Mouse (Mus musculus): Measurements from ENCODE around the gene Ifi213. TPM values are rescaled to one million over a fixed set of nuclear protein-coding genes. Genes with fewer than 3 reads are reported as not detected.
"Not testable (repeated sequence)": the region's sequence is repeated elsewhere in the genome, so short reads cannot be mapped to it uniquely, and the experiment has no call there.

Gene Ifi213
- not detected in 2 replicates for polyA plus RNA-seq (2014; fragmentation: Nextera tagmentation; extraction: Ambion mirVana)

DNA sequence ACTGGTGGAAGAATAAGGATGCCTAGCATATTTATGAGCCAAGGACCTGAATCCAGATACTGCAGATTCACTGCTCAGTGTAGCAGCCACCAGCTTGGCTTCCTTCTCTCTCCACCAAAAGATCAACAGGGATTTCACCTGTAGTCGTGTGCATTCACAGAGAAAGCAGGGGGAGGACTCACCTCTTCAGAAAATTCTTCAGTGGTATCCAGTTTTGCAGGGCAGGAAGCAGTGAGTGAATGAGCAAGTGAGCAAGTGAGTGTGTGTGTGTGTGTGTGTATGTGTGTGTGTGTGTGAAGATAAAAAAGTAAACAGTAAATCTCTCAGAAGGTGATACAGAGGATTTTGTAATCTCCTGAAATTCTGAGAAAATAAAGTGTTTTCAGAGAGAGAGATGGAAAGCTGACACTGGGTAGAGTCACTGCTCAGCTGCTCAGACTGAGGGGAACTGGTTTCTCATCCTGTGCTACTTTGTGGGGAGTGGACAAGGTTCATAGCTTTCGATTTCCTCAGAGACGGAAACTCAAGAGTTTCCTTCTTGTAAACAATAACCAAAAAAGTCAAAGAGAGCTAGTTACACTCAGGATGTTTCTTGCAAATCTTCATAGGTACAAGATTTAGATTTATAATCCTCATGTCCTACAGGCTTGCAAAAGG is at the start of gene Ifi213:
Ifi213 (minus strand) TSS at position 437 of the 657 bp plus-strand sequence.
- not testable (repeated sequence) for H3K36me3 ChIP-seq (ENCODE audit: control insufficient read depth, insufficient read depth, low read length); H3K27ac ChIP-seq (ENCODE audit: low read depth, low read length); H3K9ac ChIP-seq (ENCODE audit: low read length); H3K9me3 ChIP-seq (ENCODE audit: control insufficient read depth, low read length); H3K4me3 ChIP-seq (ENCODE audit: low read depth, low read length); H3K4me2 ChIP-seq (ENCODE audit: low read depth); H3K27me3 ChIP-seq (ENCODE audit: control insufficient read depth, insufficient read depth, low read length); DNase-seq (ENCODE audit: low spot score); H3K4me1 ChIP-seq (ENCODE audit: control insufficient read depth, insufficient read depth, low read length); ATAC-seq (ENCODE audit: insufficient read depth, low FRiP score, low TSS enrichment)
- WGBS: 80% methylated on average over 3 of the region's 3 CpGs

DNA sequence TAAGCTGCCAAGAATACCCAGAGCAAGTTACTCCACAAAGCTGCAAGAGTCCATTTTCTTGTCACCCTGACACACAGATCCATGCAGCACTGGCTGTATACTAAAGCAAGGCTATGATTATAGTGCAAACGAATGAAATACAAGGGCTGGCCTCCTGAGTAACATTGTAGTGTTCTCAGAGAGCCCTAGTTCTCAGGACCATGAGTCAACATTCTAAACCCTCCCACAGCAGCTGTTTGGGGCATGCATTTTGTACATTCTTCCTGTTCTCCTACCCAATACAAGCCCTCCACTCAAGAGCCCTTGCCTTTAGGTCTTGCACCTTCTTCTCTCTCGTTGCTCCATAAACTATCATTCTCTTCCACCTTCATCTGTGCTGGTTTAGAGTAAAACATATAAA is 46.3 kb upstream of the Ifi213 start:
- no peak overlapping the region for H3K9ac ChIP-seq (ENCODE audit: low read length)
- H3K9me3 ChIP-seq (ENCODE audit: control insufficient read depth, low read length): no peaks in the 10 kb centered on the region
- H3K4me1 ChIP-seq (ENCODE audit: control insufficient read depth, insufficient read depth, low read length): no peaks in the 10 kb centered on the region
- 80% methylated on average over 2 of the region's 2 CpGs for WGBS
- DNase-seq (ENCODE audit: low spot score): no peak
- no peaks in the 10 kb centered on the region for H3K36me3 ChIP-seq (ENCODE audit: control insufficient read depth, insufficient read depth, low read length)
- no peak overlapping the region for H3K4me3 ChIP-seq (ENCODE audit: low read depth, low read length)
- H3K27ac ChIP-seq (ENCODE audit: low read depth, low read length): no peak overlapping the region
- no peak for ATAC-seq (ENCODE audit: insufficient read depth, low FRiP score, low TSS enrichment)
- no peak overlapping the region for H3K4me2 ChIP-seq (ENCODE audit: low read depth)
- no peaks in the 10 kb centered on the region for H3K27me3 ChIP-seq (ENCODE audit: control insufficient read depth, insufficient read depth, low read length)

DNA sequence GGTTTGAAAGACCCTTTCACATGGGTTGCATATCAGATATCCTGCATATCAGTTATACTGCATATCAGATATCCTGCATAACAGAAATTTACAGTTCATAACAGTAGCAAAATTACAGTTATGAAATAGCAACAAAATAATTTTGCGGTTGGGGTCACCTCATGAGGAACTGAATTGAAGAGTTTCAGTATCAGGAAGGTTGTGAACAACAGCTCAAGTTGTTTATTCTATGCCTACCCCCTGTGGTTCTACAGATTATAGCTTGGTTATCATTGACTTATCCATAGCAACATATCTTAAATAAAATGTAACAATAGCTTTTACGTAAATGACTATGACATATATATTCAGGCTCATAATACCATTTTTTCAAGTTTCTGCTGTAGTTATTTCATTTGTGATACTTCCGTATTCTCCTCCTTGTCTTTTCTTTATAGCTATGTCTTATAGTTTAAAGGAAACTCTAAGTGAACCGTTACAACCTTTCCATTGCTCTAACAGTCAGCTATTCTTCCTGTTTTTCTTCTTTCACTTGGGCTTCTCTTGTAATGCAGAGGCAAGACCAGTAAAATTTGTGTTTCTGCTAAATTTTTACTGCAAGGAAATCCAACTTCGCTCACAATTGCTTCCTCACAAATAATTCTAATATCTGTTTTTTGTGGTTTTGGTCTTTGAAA is 35.0 kb upstream of the Ifi213 start:
- Histone ChIP-seq H3K27me3 (ENCODE audit: control insufficient read depth, insufficient read depth, low read length) (no peaks in the 10 kb centered on the region), H3K27ac (ENCODE audit: low read depth, low read length) (no peak overlapping the region), H3K4me2 (ENCODE audit: low read depth) (no peak overlapping the region), H3K9ac (ENCODE audit: low read length) (no peak overlapping the region), H3K4me1 (ENCODE audit: control insufficient read depth, insufficient read depth, low read length) (no peaks in the 10 kb centered on the region), H3K4me3 (ENCODE audit: low read depth, low read length) (no peak overlapping the region), H3K9me3 (ENCODE audit: control insufficient read depth, low read length) (no peaks in the 10 kb centered on the region), H3K36me3 (ENCODE audit: control insufficient read depth, insufficient read depth, low read length) (no peaks in the 10 kb centered on the region)
- DNase-seq (ENCODE audit: low spot score) (no peak), ATAC-seq (ENCODE audit: insufficient read depth, low FRiP score, low TSS enrichment) (no peak)
- WGBS: 90% methylated on average over 5 of the region's 5 CpGs

DNA sequence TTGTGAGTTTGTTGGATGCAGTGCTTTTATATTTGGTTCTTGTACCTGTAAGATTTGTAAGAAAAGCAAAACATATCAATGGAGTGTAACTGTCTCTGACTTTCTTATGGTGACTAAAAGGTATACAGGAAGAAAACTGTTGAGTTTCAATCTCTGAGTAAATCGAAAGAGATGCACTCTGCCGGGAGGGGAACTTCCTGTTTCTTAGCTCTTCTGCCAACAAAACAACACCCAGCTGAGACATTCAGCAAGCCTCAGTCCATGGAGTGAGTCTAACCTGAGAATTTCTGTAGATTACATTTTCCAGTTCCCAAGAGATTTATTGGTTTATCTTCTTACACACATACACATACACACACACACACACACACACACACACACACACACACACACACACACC is 31.5 kb upstream of the Ifi213 start, which contains the start of gene Ifi209:
Ifi209 (plus strand) TSS at position 296 of the 400 bp plus-strand sequence.
- not testable (repeated sequence) for DNase-seq (ENCODE audit: low spot score); H3K4me1 ChIP-seq (ENCODE audit: control insufficient read depth, insufficient read depth, low read length); H3K27ac ChIP-seq (ENCODE audit: low read depth, low read length); H3K9ac ChIP-seq (ENCODE audit: low read length); ATAC-seq (ENCODE audit: insufficient read depth, low FRiP score, low TSS enrichment); H3K27me3 ChIP-seq (ENCODE audit: control insufficient read depth, insufficient read depth, low read length); H3K4me2 ChIP-seq (ENCODE audit: low read depth); H3K36me3 ChIP-seq (ENCODE audit: control insufficient read depth, insufficient read depth, low read length); H3K4me3 ChIP-seq (ENCODE audit: low read depth, low read length); H3K9me3 ChIP-seq (ENCODE audit: control insufficient read depth, low read length)
- 86% methylated on average over 2 of the region's 2 CpGs for WGBS

DNA sequence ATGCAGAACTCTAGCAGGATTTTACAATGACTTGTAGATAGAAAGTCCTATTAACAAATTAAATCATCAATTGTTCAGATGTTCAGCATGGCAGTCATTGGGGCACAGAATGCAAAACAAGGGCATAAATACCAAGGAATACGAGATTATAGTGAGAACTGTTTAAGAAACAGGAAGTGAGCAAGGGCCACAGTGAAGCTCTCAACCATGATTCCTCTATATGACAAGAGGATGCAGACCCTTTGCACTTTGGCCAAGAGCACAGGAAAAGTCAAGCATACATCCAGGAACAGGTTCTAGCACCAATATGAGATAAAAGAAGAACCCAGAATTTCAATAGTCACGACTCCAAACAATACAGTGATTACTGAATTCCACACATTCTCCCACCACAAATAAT is 27.6 kb upstream of the Ifi213 start:
- WGBS: 84% methylated on average over 2 of the region's 2 CpGs
- Histone ChIP-seq H3K9me3 (ENCODE audit: control insufficient read depth, low read length) (no peaks in the 10 kb centered on the region), H3K36me3 (ENCODE audit: control insufficient read depth, insufficient read depth, low read length) (no peaks in the 10 kb centered on the region), H3K27ac (ENCODE audit: low read depth, low read length) (no peak overlapping the region), H3K4me2 (ENCODE audit: low read depth) (no peak overlapping the region), H3K27me3 (ENCODE audit: control insufficient read depth, insufficient read depth, low read length) (no peaks in the 10 kb centered on the region), H3K4me1 (ENCODE audit: control insufficient read depth, insufficient read depth, low read length) (no peaks in the 10 kb centered on the region), H3K9ac (ENCODE audit: low read length) (no peak overlapping the region), H3K4me3 (ENCODE audit: low read depth, low read length) (no peak overlapping the region)
- ATAC-seq (ENCODE audit: insufficient read depth, low FRiP score, low TSS enrichment) (no peak), DNase-seq (ENCODE audit: low spot score) (no peak)

DNA sequence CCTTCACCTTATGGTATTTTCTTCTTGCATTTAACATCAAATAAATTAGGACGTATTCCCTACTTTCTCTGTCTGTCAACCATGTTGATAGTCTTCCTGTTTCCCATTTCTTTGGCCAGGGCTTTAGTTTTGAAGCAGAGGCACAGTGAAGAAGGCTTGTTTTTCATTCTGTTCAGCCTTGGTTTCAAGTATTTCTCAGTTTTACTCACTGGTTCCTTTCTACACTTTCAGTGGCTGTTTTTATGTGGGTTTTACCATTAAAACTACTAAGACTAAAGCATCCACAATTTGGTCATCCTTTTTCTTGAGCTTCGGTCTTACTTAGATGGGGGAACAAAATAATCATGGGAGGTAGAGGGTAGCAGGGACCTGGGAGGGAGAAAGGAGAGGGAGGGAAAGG is 25.0 kb upstream of the Ifi213 start:
- Histone ChIP-seq H3K9me3 (ENCODE audit: control insufficient read depth, low read length) (no peaks in the 10 kb centered on the region), H3K27me3 (ENCODE audit: control insufficient read depth, insufficient read depth, low read length) (no peaks in the 10 kb centered on the region), H3K4me2 (ENCODE audit: low read depth) (no peak overlapping the region), H3K36me3 (ENCODE audit: control insufficient read depth, insufficient read depth, low read length) (no peaks in the 10 kb centered on the region), H3K27ac (ENCODE audit: low read depth, low read length) (no peak overlapping the region), H3K4me3 (ENCODE audit: low read depth, low read length) (no peak overlapping the region), H3K4me1 (ENCODE audit: control insufficient read depth, insufficient read depth, low read length) (no peaks in the 10 kb centered on the region), H3K9ac (ENCODE audit: low read length) (no peak overlapping the region)
- DNase-seq (ENCODE audit: low spot score): no peak
- WGBS: 87% methylated on average over 2 of the region's 2 CpGs
- no peak for ATAC-seq (ENCODE audit: insufficient read depth, low FRiP score, low TSS enrichment)

DNA sequence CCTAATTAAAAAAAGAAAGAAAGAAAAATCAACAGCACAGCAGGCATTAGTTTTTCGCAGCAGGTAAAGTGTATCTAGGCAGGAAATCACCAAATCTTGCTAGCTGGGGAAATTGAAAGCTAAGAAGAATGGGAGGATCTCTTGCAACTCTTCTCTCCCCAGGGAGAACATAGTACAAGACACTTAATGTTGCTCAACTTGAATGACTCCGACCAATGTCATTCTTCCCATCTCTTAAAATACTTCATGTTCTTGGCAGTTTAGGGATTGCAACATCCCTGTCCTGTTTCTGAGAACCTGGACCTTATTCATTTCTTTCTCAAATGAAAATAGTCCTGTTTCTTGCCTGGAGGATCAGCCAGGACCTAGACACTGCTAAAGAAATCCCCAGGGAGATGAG is 23.1 kb upstream of the Ifi213 start:
- not testable (repeated sequence) for H3K27me3 ChIP-seq (ENCODE audit: control insufficient read depth, insufficient read depth, low read length); ATAC-seq (ENCODE audit: insufficient read depth, low FRiP score, low TSS enrichment); H3K4me3 ChIP-seq (ENCODE audit: low read depth, low read length); H3K27ac ChIP-seq (ENCODE audit: low read depth, low read length); H3K9ac ChIP-seq (ENCODE audit: low read length); H3K4me1 ChIP-seq (ENCODE audit: control insufficient read depth, insufficient read depth, low read length); H3K36me3 ChIP-seq (ENCODE audit: control insufficient read depth, insufficient read depth, low read length); DNase-seq (ENCODE audit: low spot score); H3K9me3 ChIP-seq (ENCODE audit: control insufficient read depth, low read length); H3K4me2 ChIP-seq (ENCODE audit: low read depth)
- 89% methylated on average over 2 of the region's 2 CpGs for WGBS

DNA sequence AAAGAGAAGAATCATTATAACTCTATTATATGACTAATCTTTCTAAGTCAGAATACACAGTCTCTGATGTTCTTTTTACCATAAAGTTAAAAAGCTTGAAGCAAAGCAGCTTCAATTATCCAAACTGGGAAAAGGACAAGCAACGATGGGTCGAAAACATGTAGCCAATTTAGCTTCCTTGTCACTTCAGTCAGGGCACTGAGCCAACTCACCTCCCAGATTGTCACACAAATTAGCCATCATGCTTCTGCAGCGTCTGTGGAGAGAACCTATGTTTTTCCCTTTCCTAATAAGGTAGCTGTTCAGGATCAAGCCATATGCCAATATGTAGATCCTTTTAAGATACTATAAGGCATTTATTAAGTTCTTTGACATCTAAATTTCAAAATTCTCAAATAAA is 11.2 kb upstream of the Ifi213 start:
- not testable (repeated sequence) for DNase-seq (ENCODE audit: low spot score); H3K36me3 ChIP-seq (ENCODE audit: control insufficient read depth, insufficient read depth, low read length); ATAC-seq (ENCODE audit: insufficient read depth, low FRiP score, low TSS enrichment); H3K27me3 ChIP-seq (ENCODE audit: control insufficient read depth, insufficient read depth, low read length); H3K4me2 ChIP-seq (ENCODE audit: low read depth); H3K4me3 ChIP-seq (ENCODE audit: low read depth, low read length); H3K4me1 ChIP-seq (ENCODE audit: control insufficient read depth, insufficient read depth, low read length); H3K27ac ChIP-seq (ENCODE audit: low read depth, low read length); H3K9me3 ChIP-seq (ENCODE audit: control insufficient read depth, low read length); H3K9ac ChIP-seq (ENCODE audit: low read length)
- WGBS: 88% methylated on average over 3 of the region's 3 CpGs

DNA sequence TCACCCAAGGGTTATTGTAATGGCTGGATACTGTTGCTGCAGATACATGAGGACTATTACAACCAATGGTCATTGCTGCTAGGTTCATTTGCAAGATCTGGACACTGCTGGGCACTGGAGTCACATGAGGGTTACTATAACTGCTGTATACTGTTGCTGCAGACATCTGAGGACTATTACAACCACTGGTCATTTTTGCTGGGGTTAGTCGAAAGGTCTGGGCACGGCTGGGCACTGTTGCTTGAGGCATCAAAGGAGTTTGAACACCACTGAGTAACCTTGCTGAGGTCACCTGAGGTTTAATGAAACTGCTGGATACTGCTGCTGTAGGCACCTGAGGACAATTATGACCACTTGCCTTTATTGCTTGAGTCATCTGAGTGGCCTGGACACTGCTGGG is 9.4 kb downstream of the Ifi213 start:
- H3K36me3 ChIP-seq (ENCODE audit: control insufficient read depth, insufficient read depth, low read length); H3K27ac ChIP-seq (ENCODE audit: low read depth, low read length); H3K27me3 ChIP-seq (ENCODE audit: control insufficient read depth, insufficient read depth, low read length); H3K4me3 ChIP-seq (ENCODE audit: low read depth, low read length); H3K9ac ChIP-seq (ENCODE audit: low read length); H3K4me1 ChIP-seq (ENCODE audit: control insufficient read depth, insufficient read depth, low read length); DNase-seq (ENCODE audit: low spot score); H3K4me2 ChIP-seq (ENCODE audit: low read depth); ATAC-seq (ENCODE audit: insufficient read depth, low FRiP score, low TSS enrichment); H3K9me3 ChIP-seq (ENCODE audit: control insufficient read depth, low read length): not testable (repeated sequence)
- WGBS: 93% methylated on average over 2 of the region's 2 CpGs

Data from neural tube, embryonic 11.5 days (tissue).